ENCODE assay signal across 8 mouse cellular contexts in genomic region chr3:86142934-86143317, GRCm38 (mm10). TPM values are rescaled to one million over a fixed set of nuclear protein-coding genes. Genes with fewer than 3 reads are reported as not detected.
DNase-seq lines count a peak whose midpoint lies in the region; ATAC-seq lines count a peak whose summit lies in the region.

No protein-coding gene starts in this region.

- intact Hi-C loops in left cerebral cortex, postnatal 36 days (cut with DNase I): loop anchor here (2.0 to 10.0 kb wide), 2 partner anchors 82 to 568 kb away; partner anchors contain the start of genes Gatb and Lrba

- H3K27me3 ChIP-seq in heart, embryonic 14.5 days (ENCODE audit: control insufficient read depth, insufficient read depth, low read length): no peaks in the 10 kb centered on the region
- no peaks in the 10 kb centered on the region for H3K27me3 ChIP-seq in hindbrain, embryonic 13.5 days
- H3K27me3 ChIP-seq in midbrain, embryonic 13.5 days: no peaks in the 10 kb centered on the region

- peaks cover 37% of the 10 kb centered on the region for H3K36me3 ChIP-seq in heart, embryonic 14.5 days (ENCODE audit: control insufficient read depth, insufficient read depth, low read length)
- peaks cover 30% of the 10 kb centered on the region for H3K36me3 ChIP-seq in hindbrain, embryonic 13.5 days
- H3K36me3 ChIP-seq in midbrain, embryonic 13.5 days: peaks cover 29% of the 10 kb centered on the region

- 32% methylated on average over 6 of the region's 6 CpGs for WGBS in heart, embryonic 14.5 days
- 40% methylated on average over 6 of the region's 6 CpGs for WGBS in hindbrain, embryonic 13.5 days
- WGBS in midbrain, embryonic 13.5 days: 36% methylated on average over 6 of the region's 6 CpGs

- no peak overlapping the region for H3K27ac ChIP-seq in heart, embryonic 14.5 days (replicated peaks in 1 of 2; ENCODE audit: control insufficient read depth in 1 of 2, insufficient read depth in 1 of 2, low read depth in 2 of 2, low read length in 2 of 2)
- no peak overlapping the region for H3K27ac ChIP-seq in hindbrain, embryonic 13.5 days
- H3K27ac ChIP-seq in midbrain, embryonic 13.5 days: no peak overlapping the region

- H3K9me3 ChIP-seq in heart, embryonic 14.5 days (ENCODE audit: control insufficient read depth, low read length): no peaks in the 10 kb centered on the region
- no peaks in the 10 kb centered on the region for H3K9me3 ChIP-seq in hindbrain, embryonic 13.5 days
- no peaks in the 10 kb centered on the region for H3K9me3 ChIP-seq in midbrain, embryonic 13.5 days

- no peak for ATAC-seq in heart, embryonic 14.5 days (ENCODE audit: insufficient number of reproducible peaks, insufficient read depth, low FRiP score, low read depth)
- ATAC-seq in hindbrain, embryonic 13.5 days (ENCODE audit: low FRiP score): peak; percentile 38
- peak; percentile 49 for ATAC-seq in midbrain, embryonic 13.5 days
- no peak for ATAC-seq in erythroid progenitor cell, adult 5-6 weeks (replicated peaks; ENCODE audit: low FRiP score, poor library complexity, severe bottlenecking)

- H3K4me2 ChIP-seq in heart, embryonic 14.5 days (ENCODE audit: low read length): peak overlapping the region; percentile 46
- H3K4me2 ChIP-seq in hindbrain, embryonic 13.5 days: peak overlapping the region; percentile 46
- H3K4me2 ChIP-seq in midbrain, embryonic 13.5 days (replicated peaks): peak overlapping the region; percentile 30

- no peak overlapping the region for H3K4me3 ChIP-seq in heart, embryonic 14.5 days (ENCODE audit: control insufficient read depth in 1 of 2, insufficient read depth in 1 of 2, low read depth in 1 of 2, low read length in 2 of 2)
- peak overlapping the region; percentile 96; the same call in 1 of the 2 replicates for H3K4me3 ChIP-seq in hindbrain, embryonic 13.5 days
- peak overlapping the region; percentile 14; the same call in 1 of the 2 replicates for H3K4me3 ChIP-seq in midbrain, embryonic 13.5 days (replicated peaks)

- DNase-seq in heart, adult 11 months: no peak
- DNase-seq in MEL-GATA-1-ER (ENCODE audit: extremely low read depth, low read depth): peak; percentile 56
- DNase-seq in frontal cortex, postnatal 10 days (ENCODE audit: low spot score in 2 of 2): no peak
- DNase-seq in left cerebral cortex, postnatal 36 days (ENCODE audit: low spot score in 2 of 2): no peak

- peaks cover 0 to 11% of the 10 kb centered on the region in 2 experiments; a peak in 3 of 4 replicates for H3K4me1 ChIP-seq in heart, embryonic 14.5 days (ENCODE audit: control insufficient read depth in 2 of 2, insufficient read depth in 2 of 2, low read length in 2 of 2)
- H3K4me1 ChIP-seq in hindbrain, embryonic 13.5 days (replicated peaks): peaks cover 19% of the 10 kb centered on the region
- H3K4me1 ChIP-seq in midbrain, embryonic 13.5 days (replicated peaks): peaks cover 19% of the 10 kb centered on the region

- H3K9ac ChIP-seq in heart, embryonic 14.5 days (ENCODE audit: low read length): no peak overlapping the region
- peak overlapping the region; percentile 21; the same call in 1 of the 2 replicates for H3K9ac ChIP-seq in hindbrain, embryonic 13.5 days
- no peak overlapping the region for H3K9ac ChIP-seq in midbrain, embryonic 13.5 days (replicated peaks)

RNA-seq across cellular contexts. Expression of gene Rps3a1, which starts 0.4 kb away (rescaled TPM):
- polyA plus RNA-seq in heart, embryonic 14.5 days (2014; fragmentation: Nextera tagmentation; extraction: Ambion mirVana): 819 and 883 TPM in 2 replicates
- polyA plus RNA-seq in hindbrain, embryonic 13.5 days (2015; fragmentation: Nextera tagmentation; extraction: Ambion mirVana): 711 and 729 TPM in 2 replicates
- 722 and 731 TPM in 2 replicates for polyA plus RNA-seq in midbrain, embryonic 13.5 days (2015; fragmentation: Nextera tagmentation; extraction: Ambion mirVana)
- 100 to 1,000 TPM; 339 to 380 TPM for total RNA-seq in left cerebral cortex, postnatal 36 days (2021)
- total RNA-seq in erythroid progenitor cell, adult 5-6 weeks (2015; ENCODE audit: low replicate concordance): 1,143 and 1,236 TPM in 2 replicates
- 1,103 and 1,193 TPM in 2 replicates for total RNA-seq in erythroid progenitor cell, adult 5-6 weeks (2017; ENCODE audit: low replicate concordance)

Comparison
In these comparisons a context has a peak if more than half of its experiments do, and no peak if none do; other contexts are left out.
1. ATAC-seq: peak in hindbrain, embryonic 13.5 days (single experiment) and midbrain, embryonic 13.5 days (single experiment); none in heart, embryonic 14.5 days (single experiment) and erythroid progenitor cell, adult 5-6 weeks (single experiment).
2. H3K4me3 ChIP-seq: peak in hindbrain, embryonic 13.5 days (single experiment) and midbrain, embryonic 13.5 days (single experiment); none in heart, embryonic 14.5 days (0 of 2).
3. Peak in every context shown above with its lines, with median percentiles within 50 percentile points of each other: H3K4me2 ChIP-seq.